Mouse (Mus musculus) left cerebral cortex, postnatal 10 days (tissue): ENCODE measurements around the gene Ppp3ca. TPM values are rescaled to one million over a fixed set of nuclear protein-coding genes. Genes with fewer than 3 reads are reported as not detected.

Experiments
- DNase-seq, 2 experiments: peaks; one replicate each; pipeline ENCODE4 v3.0.0; 2021 to 2022; ENCODE audit warnings: low spot score in 2 of 2, mixed read lengths in 1 of 2; ENCODE audit errors: extremely low spot score in 1 of 2
- intact Hi-C: fragments of 180-260 bp; cut with DNase I; formaldehyde crosslinking; loops from one replicate; pipeline ENCODE4 v1.15.1; 2025
- total RNA-seq, 2 experiments: library from RNA; stranded (reverse); gene quantifications; 2 replicates each; pipeline ENCODE4 v1.2.3; 2021

Gene Ppp3ca
- 100 to 1,000 TPM; 535 to 574 TPM for total RNA-seq

DNA sequence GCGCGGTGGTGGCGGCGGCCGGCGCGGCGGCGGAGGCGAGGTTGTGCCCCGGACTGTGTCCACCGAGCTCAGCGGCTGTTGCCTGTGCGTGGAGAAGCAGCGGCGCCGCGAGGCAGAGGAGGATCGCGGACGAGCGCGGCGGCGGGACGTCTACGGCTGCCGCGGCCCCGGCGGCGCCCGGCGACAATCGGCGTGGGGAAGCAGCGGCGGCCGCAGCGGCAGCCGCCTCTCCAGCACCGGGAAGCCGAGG, at the start of gene Ppp3ca:
Gene Ppp3ca, plus strand, starts transcription at position 15 of the 250 bp plus-strand sequence.
- intact Hi-C loops: loop anchor here (5.0 to 10.0 kb wide), 5 partner anchors 95 to 783 kb away; no protein-coding TSS in a partner anchor
- no peak for DNase-seq

DNA sequence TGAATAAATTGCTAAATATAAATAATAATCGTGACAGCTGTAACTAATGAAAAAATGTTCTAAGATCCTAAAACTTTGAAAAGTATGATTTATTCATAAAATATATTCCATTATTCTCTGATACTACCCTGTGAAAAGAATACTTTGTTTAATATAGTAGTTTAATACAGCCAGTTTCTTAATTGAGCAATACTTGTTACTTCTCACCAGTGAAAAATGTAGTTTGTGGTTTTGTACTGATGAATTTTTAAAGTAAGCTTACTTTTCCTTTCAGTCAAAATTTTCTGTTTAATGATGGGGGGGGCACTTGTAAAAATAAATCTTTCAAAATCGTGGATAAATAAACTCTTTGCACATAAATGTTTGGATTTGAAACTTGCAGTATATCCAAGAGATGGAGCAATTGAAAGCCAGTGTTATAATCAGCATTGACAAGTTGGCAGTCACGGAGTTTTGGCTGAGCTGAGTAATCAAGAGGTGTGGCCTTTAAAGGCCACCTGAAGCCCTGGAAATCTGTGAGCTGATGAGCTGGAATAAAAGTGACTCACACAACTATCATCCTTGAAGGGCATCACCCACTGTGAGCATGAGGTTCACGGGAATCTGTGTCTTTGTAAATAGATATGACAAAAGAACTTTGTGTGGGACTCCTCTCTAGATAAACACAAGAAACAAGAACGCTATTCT, 29.2 kb upstream of the Ppp3ca start:
- DNase-seq: no peak
- intact Hi-C loops: no loop called here

DNA sequence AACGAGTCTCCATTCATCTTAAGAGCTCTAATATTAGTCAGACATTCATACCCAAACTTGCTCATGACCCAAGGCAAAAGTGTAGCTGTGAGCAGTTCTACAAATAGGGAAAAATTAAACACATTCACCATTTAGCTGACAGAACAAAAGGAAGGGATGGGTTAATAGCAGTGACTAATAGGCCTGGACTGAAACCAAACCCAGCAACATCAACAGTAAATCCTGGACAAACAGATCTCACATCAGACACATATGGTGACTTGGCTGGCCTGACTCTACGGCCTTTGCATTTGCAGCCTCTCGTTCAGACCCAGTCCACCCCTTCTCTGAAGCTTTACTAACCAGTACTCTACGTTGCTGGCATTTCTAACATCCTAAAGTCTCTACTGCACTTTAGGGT, 19.0 kb upstream of the Ppp3ca start:
- intact Hi-C loops: no loop called here
- DNase-seq: no peak

DNA sequence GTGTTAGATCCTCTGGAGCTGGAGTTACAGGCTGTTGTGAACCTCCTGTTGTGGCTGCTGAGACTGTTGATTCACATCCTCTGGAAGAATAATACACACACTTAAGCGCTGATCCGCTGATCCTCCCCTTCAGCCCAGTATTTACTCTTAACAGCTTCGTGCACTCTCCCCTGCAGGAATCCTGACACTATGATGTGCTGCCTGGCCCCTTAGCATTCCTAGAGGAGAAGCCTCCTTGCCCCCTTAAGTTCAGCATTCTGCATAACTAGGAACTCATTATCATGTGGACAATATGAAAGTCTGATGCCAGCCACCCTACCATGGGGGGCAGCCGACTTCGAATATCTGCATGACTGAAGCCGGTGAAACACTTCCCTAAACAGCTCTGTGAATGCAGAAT, 18.4 kb upstream of the Ppp3ca start:
- DNase-seq: no peak
- intact Hi-C loops: no loop called here

DNA sequence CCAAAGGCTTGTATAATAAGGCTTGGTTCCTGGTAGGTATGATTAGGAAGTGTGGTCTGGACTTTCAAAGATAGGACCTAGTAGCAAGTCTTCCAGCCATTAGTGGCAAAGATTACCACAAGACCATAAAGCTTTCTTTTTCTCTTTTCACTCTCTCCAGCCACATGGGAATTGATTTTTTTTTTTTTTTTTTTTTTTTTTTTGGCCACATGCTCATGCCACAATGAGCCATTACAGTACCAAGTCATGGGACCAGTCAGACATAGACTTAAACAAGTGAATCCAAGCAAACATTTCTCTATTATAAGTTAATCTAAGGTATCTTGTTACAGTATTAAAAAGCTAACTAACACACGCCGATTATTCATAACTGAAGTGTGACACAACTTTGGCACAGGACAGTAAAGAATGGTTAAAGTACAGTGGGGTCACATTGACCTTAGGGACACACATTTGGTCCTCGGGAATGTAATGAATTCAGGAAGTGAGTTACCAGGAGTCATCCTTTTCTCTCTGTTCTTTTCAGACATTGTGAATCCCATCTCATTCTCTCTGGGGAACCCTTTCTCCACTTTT, 13.4 kb upstream of the Ppp3ca start:
- no peak for DNase-seq
- intact Hi-C loops: no loop called here

DNA sequence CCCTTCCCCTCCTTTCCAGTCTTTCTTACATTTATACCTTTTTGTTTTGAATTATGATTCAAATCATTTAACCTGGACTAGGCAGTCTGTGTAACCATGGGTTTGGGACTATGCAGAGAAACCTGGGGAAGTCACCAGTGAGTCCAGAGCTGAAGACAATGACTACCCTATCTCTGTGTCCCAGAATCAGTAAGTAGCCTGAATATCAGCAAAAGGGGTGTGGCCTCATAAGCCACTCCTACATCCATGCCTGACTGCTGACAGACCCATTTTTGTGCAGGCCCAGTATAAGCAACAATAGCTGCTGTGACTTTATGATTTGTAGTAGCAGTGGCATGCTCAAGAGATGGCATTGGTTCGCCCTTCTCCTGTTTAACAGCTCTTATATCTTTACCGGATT, 11.2 kb upstream of the Ppp3ca start:
- intact Hi-C loops: no loop called here
- DNase-seq: no peak

DNA sequence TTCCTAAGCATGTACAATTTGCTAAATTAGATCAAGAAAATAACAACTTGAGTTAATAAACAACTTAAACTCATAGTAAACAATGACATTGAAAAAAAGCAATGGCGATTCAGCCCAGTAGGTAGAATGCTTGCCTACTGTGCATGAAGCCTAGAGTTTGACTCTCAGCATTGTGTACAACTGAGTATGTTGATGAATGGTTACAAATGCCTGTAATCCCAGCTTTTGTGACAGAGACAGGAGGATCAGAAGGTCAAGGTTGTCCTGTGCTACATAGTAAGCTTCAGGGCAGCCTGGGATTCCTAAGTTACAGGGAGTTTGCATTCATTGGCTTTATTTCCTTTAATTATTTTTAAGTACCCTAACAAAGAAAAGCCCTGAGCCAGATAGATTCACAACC, 4.8 kb upstream of the Ppp3ca start:
- no peak for DNase-seq
- intact Hi-C loops: no loop called here

DNA sequence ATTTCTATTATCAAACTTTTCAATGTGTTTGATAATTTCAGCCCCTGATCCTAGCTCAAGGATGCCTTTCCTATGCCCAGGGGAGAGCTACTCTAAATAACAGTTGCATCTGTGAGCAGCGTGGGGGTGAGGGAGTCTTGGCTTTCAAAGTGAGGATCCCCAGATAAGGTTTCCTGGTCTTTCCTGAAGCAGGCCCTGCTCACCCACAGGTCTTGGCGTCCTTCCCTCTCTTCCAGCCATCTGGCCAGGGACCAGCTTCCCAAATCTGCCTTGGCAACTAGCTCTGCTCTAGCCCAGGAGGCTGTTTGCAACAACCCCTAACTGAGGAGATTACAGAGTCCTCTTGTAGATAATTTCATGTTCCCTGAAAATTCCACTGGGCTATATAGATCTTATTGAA, 1.9 kb upstream of the Ppp3ca start:
- intact Hi-C loops: no loop called here

DNA sequence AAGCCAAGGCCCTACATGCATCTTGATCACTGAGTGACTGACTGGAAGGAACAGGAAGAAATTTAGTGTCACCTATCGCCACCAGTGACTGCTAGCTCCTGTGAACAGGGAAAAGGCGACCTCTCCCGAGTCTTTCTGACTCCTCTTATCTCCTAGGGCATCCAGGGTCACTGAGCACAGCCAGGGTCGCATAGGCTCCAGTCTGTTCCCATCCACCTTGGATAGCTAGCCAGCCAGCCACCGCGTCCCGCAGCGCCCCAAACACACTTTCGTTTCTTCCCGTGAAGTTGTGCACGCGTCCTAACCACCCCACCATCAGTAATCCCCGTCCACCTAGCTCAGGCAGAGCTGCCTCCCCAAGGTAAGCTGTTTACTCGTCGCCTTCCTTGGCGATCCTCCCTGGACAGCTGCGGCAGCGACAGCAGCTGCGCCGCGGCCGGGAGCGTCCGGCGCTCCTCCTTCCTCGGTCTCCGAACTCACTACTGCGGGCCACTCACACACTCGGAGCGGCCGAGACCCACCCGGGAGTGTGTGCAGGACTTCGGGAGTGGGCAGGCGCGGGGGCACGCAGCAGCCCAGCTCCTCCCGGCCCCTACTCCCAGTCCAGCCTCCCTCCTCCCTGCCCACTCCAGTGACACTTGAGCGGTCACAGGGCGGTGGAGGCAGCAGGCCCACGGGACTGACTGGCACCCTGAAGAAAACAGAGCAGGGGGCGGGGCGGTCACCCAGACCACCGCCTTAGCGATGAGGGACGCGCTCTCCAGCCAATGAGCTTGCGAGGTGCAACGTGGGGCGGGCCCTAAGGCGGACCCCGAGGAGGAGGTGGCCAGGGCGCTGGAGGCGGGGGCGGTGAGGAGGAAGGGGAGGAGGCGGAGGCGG, 454 bp upstream of the Ppp3ca start:
- intact Hi-C loops: loop anchor here (5.0 to 10.0 kb wide), 5 partner anchors 95 to 782 kb away; no protein-coding TSS in a partner anchor
- peak; percentile 99 to 100 for DNase-seq

More for the DNA sequence above, 1.9 kb upstream of the Ppp3ca start:
- DNase-seq: peak in 1 of 2 experiments; percentile 49

DNA sequence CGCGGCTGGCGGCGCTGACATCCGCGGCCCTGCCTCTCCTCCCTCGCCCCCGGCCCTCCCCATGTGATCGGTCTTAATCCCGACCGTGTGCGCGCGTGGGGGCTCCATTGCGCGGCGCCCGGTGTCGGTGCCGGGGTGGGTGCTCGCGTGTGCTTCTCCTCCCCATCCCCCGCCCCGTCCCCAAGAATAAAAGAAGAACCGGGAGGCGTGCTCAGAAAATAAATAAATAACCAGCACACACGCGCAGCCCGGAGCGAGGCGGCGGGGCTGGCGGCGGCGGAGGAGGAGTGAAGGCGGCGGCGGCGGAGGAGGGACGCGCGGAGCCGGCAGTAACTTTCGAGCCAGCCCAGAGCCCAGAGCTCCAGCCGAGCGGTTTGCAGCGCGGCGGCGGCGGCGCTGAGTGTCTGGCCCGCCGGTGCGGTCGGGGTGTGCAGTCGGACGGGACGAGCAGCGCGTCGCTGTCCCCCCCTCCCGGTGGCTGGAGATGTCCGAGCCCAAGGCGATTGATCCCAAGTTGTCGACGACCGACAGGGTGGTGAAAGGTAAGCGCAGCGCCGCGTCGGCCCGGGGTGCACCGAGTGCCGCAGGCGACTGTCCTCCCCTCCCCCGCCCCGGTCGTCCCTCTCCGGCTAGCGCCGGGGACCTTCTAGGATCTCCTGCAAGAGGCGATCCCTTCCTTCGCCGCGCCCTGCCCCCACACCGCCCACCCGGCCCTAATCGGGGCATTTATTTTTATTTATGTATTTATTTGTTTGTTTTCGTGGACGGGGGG, 622 bp downstream of the Ppp3ca start:
- intact Hi-C loops: loop anchor here (5.0 to 10.0 kb wide), 5 partner anchors 94 to 783 kb away; no protein-coding TSS in a partner anchor
- DNase-seq: peak; percentile 52 to 79

DNA sequence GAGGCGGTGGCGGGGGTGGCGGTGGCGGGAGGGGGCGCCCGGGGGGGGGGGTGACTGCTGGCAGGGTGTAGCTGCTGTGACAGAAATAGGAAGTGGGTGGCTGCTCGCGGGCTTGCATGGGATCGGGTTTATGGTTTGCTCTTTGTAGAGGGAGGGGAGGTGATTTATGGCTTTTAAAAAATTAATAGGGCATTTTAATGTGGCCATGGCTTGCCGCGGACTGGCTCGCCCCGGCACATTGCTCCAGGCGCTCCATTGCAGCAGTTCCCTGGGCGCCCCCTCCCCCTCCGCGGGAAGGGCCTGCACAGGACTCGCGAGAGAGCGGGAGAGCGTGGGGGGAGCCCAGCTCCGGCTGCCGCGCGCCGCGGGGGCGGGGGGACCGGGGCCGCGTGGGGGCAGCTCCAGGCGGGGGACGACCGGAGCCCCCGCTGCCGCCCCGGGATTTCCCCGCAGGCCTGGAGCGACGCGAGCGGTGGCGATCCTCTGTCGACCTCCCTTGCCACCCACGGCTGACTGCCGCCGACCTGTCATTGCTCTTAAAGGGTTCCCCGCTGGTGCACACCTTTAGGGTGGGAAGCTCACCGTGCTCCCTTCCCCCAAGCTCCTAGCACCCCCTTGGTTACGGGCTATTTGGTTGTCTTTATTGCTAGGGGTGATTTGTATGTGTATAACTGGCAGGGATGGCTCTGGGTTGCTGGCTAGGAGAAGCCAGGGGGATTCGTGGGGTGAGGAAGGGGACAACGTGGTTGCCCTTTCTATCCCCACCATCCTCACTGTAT, 1.4 kb downstream of the Ppp3ca start:
- peak; percentile 67 to 95 for DNase-seq
- intact Hi-C loops: loop anchor here (5.0 to 10.0 kb wide), 5 partner anchors 93 to 784 kb away; no protein-coding TSS in a partner anchor

DNA sequence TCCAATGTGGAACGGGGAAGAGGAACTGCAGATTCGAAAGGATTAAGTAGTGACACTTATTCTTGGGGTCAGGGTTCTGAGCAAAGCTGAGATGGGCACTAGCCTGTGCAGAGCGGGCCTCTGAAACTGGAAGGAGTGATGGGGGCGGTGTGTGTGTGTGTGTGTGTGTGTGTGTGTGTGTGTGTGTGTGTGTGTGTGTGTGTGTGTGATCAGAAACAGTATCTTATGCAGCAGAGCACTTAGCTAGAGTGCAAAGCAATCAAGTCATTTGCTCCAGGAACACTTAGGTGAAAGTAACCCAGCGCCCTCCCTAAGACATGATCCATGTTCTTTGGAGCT, 2.0 kb downstream of the Ppp3ca start:
- peak in 1 of 2 experiments; percentile 34 for DNase-seq
- intact Hi-C loops: loop anchor here (5.0 to 10.0 kb wide), 5 partner anchors 93 to 785 kb away; no protein-coding TSS in a partner anchor

DNA sequence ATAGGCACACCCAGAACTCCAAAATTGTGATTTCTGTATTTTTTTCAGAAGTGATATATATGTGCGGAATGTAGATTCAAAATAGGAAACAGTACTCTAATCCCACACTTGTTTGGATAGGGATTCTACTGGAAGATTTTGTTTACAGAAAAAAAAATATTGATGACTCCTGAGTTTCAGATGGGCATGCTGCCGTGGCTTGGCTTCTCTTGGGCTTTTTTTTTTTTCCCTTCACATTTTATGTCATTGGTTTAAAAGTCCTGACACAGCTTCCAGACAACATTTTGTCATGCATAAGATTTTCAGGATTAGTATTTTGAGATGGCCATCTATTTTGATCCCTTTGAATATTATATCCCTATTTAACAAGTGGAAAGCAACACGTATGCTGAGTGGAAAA, 2.9 kb downstream of the Ppp3ca start:
- DNase-seq: no peak
- intact Hi-C loops: loop anchor here (5.0 to 10.0 kb wide), 5 partner anchors 92 to 786 kb away; no protein-coding TSS in a partner anchor

DNA sequence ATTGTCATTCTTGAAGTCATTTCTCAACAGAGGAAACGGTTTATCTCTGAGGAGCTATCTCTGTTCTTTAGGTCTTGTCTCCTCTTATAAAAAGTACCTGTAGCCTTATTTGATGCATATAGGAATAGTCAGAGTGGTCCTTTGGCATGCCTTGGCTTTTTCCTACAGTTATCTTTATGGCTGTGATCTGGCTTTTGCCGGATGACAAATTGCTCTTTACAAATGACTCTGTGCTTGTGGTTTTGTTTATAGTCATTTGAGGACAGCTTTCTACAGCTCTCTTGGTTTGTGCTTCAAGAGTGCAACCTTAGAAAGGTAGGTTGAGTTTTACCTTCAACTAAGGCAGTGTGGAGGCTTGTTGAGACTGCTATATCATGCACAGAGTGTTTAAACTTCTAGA, 3.4 kb downstream of the Ppp3ca start:
- no peak for DNase-seq
- intact Hi-C loops: loop anchor here (5.0 to 10.0 kb wide), 5 partner anchors 91 to 786 kb away; no protein-coding TSS in a partner anchor

DNA sequence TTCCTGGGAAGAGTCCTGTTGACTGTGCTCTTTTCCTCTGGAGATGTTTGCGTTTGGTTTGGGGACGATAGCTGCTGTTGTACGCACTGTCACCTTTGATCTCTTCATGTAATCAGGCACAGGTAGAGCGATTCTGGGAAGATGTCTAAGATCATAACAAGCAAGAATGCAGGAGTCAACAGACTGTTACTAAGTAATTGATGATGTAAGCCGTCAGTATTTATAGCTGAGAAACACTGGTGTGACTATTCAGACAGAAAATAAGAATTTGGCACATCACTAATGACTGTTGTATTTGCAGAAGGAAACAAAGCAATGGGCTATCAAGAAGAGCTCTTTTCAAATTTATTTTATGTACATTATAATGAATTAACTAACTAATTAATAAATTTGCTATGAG, 4.6 kb downstream of the Ppp3ca start:
- intact Hi-C loops: loop anchor here (5.0 to 10.0 kb wide), 5 partner anchors 90 to 787 kb away; no protein-coding TSS in a partner anchor
- DNase-seq: no peak

DNA sequence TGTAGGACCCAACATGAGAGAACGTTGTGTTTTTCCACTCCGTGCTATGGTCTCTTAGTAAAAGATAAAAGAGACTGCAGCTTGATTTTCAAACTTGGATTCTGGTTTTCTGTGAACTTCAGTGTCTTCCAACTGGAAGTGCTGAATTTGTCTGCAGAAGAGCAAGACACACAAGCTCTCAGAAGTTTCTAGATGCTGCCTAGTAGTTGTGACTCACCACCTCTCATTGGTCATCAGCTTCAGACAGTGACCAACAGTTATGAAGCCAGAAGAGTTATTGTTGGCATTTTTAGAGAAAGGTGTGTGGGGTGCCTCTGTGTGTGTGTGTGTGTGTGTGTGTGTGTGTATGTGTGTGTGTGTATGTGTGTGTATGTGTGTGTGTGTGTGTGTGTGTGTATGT, 7.1 kb downstream of the Ppp3ca start:
- no peak for DNase-seq
- intact Hi-C loops: loop anchor here (10.0 kb wide), 3 partner anchors 88 to 738 kb away; no protein-coding TSS in a partner anchor

DNA sequence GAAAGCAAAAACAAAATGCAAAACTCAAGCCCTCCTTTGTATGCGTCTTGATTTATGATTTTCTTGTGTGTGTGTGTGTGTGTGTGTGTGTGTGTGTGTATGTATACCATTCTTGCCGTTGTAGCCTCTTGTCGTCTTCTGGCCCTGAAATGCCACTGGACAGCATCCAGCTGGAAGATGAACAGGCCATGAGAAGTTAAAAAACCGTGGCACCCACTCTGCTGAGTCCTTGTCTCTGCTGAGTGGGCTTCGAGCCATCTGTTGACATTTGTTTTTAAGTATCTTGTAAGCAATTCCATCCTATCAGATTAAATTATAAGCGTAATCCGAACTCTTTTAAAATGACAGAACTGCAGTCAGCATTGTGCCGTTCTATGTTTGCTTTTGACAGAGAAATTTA, 8.5 kb downstream of the Ppp3ca start:
- intact Hi-C loops: loop anchor here (10.0 kb wide), 3 partner anchors 86 to 736 kb away; no protein-coding TSS in a partner anchor
- DNase-seq: no peak

DNA sequence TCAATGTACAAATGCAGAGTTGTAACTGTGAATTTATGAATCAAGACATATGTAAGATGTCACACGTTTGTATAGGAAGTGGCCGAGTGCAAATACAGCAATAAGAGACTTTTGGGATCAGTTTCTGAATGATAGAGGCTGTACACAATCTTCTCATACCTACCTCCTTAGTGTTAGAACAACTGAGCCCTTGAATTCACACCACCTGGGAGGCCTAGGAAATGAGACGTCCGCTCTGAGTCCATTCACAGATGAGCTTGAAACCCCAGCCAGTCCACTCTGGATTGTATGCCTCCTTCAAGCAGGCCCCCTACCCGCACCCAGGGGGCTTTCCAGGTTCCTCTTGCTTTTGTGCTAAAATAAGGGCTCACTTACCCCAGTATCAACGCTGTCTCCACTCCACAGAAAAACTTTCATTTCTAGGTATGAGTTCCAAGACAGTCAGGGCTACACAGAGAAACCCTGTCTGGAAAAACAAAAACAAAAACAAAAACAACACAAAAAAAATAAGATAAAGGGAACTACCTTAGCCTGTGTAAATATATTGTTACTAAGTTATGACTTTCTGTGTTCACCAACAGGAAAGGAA, 10.1 kb downstream of the Ppp3ca start:
- no peak for DNase-seq
- intact Hi-C loops: loop anchor here (10.0 kb wide), 3 partner anchors 85 to 735 kb away; no protein-coding TSS in a partner anchor
